Mouse (Mus musculus) liver, adult 2 months (tissue): ENCODE results near the gene Dnajc17. TPM values are rescaled to one million over a fixed set of nuclear protein-coding genes. Genes with fewer than 3 reads are reported as not detected.

Source experiments
- DNase-seq: peaks from one replicate; pipeline ENCODE4 v3.0.0-alpha.2; 2011; ENCODE audit warnings: low read depth, low spot score; ENCODE audit errors: extremely low read depth
- H3K27ac ChIP-seq: fragments of 200-500 bp; replicated peaks from 2 replicates; pipeline ENCODE4 v1.5.1; 2012; ENCODE audit warnings: low read depth, mild to moderate bottlenecking, control low read depth, inconsistent platforms, low read length; ENCODE audit not compliant: insufficient read depth
- H3K27me3 ChIP-seq: fragments of 200-500 bp; 2 replicates; pipeline ENCODE4 v1.6.1; 2012; ENCODE audit warnings: mild to moderate bottlenecking, moderate library complexity, low read length, inconsistent platforms; ENCODE audit not compliant: control insufficient read depth, insufficient read depth
- H3K36me3 ChIP-seq: fragments of 200-500 bp; 2 replicates; pipeline ENCODE4 v1.6.1; 2012; ENCODE audit warnings: low read length, inconsistent platforms; ENCODE audit not compliant: control insufficient read depth, insufficient read depth
- H3K4me1 ChIP-seq: fragments of 200-500 bp; 2 replicates; pipeline ENCODE4 v1.6.1; 2011; ENCODE audit warnings: low read length; ENCODE audit not compliant: control insufficient read depth, insufficient read depth
- H3K4me3 ChIP-seq: fragments of 200-500 bp; 2 replicates; pipeline ENCODE4 v1.5.1; 2011; ENCODE audit warnings: low read depth, mild to moderate bottlenecking, control low read depth, low read length, moderate library complexity; ENCODE audit not compliant: insufficient read depth
- H3K79me2 ChIP-seq: fragments of 200-500 bp; 2 replicates; pipeline ENCODE4 v1.6.1; 2012; ENCODE audit warnings: inconsistent platforms, mild to moderate bottlenecking, low read length, moderate library complexity; ENCODE audit not compliant: control insufficient read depth, insufficient read depth
- H3K9ac ChIP-seq: fragments of 200-500 bp; 2 replicates; pipeline ENCODE4 v1.6.1; 2012; ENCODE audit warnings: low read depth, mild to moderate bottlenecking, control low read depth, inconsistent platforms, low read length
- CTCF ChIP-seq: fragments of 200-500 bp; IDR thresholded peaks from 2 replicates; pipeline ENCODE4 v1.5.1; 2011; ENCODE audit warnings: low read depth, low read length, control low read depth
- POLR2A ChIP-seq: fragments of 200-500 bp; IDR thresholded peaks from 2 replicates; pipeline ENCODE4 v1.6.1; 2011; ENCODE audit warnings: low read length, control low read depth; ENCODE audit not compliant: insufficient read depth; ENCODE audit errors: extremely low read depth
- WGBS: fragments of 180-500 bp; shearing (Covaris S2); methylation state at CpG from one replicate; pipeline ENCODE4 v1.1.7; 2018; 5-methylcytosine and 5-hydroxymethylcytosine counted together
- polyA plus RNA-seq: library from polyadenylated mRNA; depleted of rRNA; stranded (reverse); fragments of >200 nt; gene quantifications from 2 replicates; pipeline ENCODE4 v1.2.3, GENCODE M21; 2012
- total RNA-seq: library from RNA; depleted of rRNA; stranded (reverse); fragments of >200 nt; gene quantifications from 2 replicates; pipeline ENCODE4 v1.2.3, GENCODE M21; 2014

Gene Dnajc17
- total and polyA plus RNA-seq, 2 experiments: 2.6 to 3.6 TPM

DNA sequence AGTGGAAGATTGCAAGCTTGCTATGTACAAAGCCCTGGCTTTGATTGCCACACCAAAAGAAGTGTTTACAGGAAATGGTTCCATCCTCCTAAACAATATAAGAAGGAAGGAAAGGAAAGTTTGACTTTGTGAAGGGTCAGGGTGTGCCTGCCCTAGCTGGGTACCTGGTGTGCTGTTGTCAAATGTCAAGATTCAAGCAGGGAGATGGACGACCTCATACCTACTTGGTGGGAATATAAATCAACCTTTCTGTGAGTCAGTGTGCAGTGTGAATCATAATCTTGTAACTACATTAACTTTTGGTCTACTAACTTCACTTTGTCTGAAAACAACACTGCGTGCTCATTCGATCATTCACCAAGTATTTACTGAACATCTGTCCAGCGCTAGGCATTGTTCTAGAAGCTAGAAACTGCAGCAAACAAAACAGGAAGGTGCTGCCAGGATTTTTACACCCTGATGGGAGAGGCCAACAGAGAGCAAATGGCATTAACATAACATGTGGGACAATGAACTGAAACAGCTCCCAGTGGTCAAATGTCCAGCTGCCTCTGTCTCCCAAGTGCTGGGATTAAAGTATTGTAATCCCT lies 4.6 kb downstream of the Dnajc17 start:
- H3K79me2 ChIP-seq: no peaks in the 10 kb centered on the region; the same call in 1 of the 2 replicates
- WGBS: 69% methylated on average over 4 of the region's 4 CpGs
- no peak overlapping the region for H3K27ac ChIP-seq
- peaks cover 2% of the 10 kb centered on the region; the same call in 1 of the 2 replicates for H3K4me1 ChIP-seq
- H3K36me3 ChIP-seq: no peaks in the 10 kb centered on the region
- no peak overlapping the region for H3K4me3 ChIP-seq
- no peaks in the 10 kb centered on the region for H3K27me3 ChIP-seq
- no peak overlapping the region for H3K9ac ChIP-seq
- TF ChIP-seq CTCF: no peak
- DNase-seq: no peak

DNA sequence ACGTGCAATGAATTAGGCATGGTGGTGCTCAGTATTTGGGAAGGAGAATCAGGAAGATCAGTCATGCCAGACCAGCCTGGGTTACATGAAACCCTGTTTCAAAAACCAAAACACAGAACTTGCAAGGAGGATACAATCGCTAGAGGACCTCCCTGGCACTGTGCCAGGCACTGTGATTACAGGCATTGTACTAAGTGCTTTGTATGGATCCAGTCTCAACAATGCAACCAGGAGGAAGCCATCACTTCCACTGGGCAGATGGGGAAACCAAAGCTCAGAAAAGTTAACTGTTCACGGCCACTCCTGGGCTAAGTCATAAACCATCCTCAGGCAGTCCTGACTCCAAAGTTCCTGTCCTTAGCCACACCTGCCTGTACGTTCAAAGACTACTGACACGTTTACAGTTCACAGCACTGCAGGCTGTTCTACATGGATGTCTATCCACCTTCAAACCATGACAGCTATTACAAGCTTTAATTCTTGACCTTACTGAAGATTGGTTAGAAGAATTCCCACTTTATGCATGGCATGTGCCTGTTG lies 5.6 kb downstream of the Dnajc17 start:
- 74% methylated on average over 5 of the region's 5 CpGs for WGBS
- Histone ChIP-seq H3K79me2 (no peaks in the 10 kb centered on the region; the same call in 1 of the 2 replicates), H3K4me1 (peaks cover 2% of the 10 kb centered on the region; the same call in 1 of the 2 replicates), H3K27me3 (no peaks in the 10 kb centered on the region), H3K27ac (no peak overlapping the region), H3K4me3 (no peak overlapping the region), H3K9ac (no peak overlapping the region), H3K36me3 (no peaks in the 10 kb centered on the region)
- no peak for DNase-seq
- no peak for TF ChIP-seq POLR2A

DNA sequence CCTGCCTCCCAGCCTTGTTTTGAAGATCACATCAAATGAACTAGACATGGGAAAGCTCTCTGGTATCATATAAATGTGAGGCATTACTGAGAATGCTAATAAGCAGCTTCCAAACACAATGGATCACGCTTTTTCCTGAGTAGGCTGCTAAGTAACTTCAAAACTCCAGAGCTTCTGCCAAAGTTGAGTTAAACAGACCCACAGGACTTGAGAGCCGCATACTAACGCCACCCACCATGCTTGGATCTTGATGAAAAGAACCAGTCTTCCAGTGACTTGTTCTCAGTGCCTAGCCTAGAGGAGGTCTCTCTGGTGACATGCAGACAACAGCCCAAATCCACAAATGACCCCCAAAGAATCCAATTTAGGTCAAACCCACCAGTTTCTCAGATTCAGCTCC lies 9.7 kb downstream of the Dnajc17 start:
- no peaks in the 10 kb centered on the region; the same call in 1 of the 2 replicates for H3K4me1 ChIP-seq
- no peaks in the 10 kb centered on the region for H3K36me3 ChIP-seq
- H3K27me3 ChIP-seq: no peaks in the 10 kb centered on the region
- no peak for DNase-seq
- no peak overlapping the region for H3K9ac ChIP-seq
- TF ChIP-seq POLR2A (no peak), CTCF (no peak)
- H3K4me3 ChIP-seq: no peak overlapping the region
- peaks cover 5% of the 10 kb centered on the region; the same call in 1 of the 2 replicates for H3K79me2 ChIP-seq
- H3K27ac ChIP-seq: no peak overlapping the region
- 94% methylated on average over 3 of the region's 3 CpGs for WGBS

DNA sequence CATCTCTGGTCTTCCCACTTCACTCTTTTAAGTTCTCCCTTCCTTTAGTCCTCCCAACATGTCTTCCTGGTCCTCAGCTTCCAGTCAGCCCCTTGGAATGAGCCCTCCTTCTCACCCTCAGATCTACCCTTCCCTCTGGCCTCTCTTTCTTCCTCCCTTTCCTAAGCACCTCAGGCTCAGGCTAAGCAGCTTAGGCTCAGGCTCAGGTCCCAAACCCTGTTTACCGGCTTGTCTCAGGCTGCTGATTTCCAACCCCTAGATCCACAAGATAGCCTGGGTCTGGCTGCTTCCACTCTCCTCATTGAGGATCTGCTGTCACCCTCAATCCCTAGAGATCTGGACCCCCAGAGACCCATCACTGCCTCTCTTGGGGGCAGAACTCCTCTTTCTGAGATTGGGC lies 10.5 kb downstream of the Dnajc17 start:
- WGBS: 61% methylated on average over 1 of the region's 1 CpGs
- DNase-seq: no peak
- no peak for TF ChIP-seq POLR2A
- TF ChIP-seq CTCF: no peak
- H3K9ac ChIP-seq: no peak overlapping the region
- H3K27ac ChIP-seq: no peak overlapping the region
- H3K4me1 ChIP-seq: no peaks in the 10 kb centered on the region; the same call in 1 of the 2 replicates
- no peaks in the 10 kb centered on the region for H3K27me3 ChIP-seq
- no peak overlapping the region for H3K4me3 ChIP-seq
- peaks cover 5% of the 10 kb centered on the region; the same call in 1 of the 2 replicates for H3K79me2 ChIP-seq
- no peaks in the 10 kb centered on the region for H3K36me3 ChIP-seq

DNA sequence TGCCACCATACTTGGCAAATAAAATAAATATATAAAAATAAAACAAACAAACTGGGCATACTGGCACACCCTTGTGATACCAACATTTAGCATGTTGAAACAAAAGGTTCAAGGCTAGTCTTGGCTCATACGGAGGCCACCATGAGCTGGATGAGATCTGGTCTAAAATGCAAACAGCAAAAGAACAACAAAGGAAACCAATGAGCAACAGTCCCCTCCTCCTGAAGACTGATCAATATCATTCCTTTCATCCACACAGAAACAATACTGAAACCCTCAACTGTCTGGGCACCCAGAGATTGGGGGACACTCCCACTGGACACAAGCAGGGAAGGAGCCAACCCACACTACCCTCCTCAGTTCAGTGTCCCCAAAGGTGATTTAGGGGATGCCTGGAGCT lies 11.1 kb downstream of the Dnajc17 start:
- Histone ChIP-seq H3K79me2 (peaks cover 5% of the 10 kb centered on the region; the same call in 1 of the 2 replicates), H3K27ac (no peak overlapping the region), H3K4me3 (no peak overlapping the region), H3K4me1 (no peaks in the 10 kb centered on the region; the same call in 1 of the 2 replicates), H3K36me3 (no peaks in the 10 kb centered on the region), H3K9ac (no peak overlapping the region), H3K27me3 (no peaks in the 10 kb centered on the region)
- TF ChIP-seq CTCF (no peak), POLR2A (no peak)
- DNase-seq: no peak
- WGBS: 21% methylated on average over 1 of the region's 1 CpGs
